Comparison of ENCODE assay signal across 7 mouse cellular contexts in the genomic region with DNA sequence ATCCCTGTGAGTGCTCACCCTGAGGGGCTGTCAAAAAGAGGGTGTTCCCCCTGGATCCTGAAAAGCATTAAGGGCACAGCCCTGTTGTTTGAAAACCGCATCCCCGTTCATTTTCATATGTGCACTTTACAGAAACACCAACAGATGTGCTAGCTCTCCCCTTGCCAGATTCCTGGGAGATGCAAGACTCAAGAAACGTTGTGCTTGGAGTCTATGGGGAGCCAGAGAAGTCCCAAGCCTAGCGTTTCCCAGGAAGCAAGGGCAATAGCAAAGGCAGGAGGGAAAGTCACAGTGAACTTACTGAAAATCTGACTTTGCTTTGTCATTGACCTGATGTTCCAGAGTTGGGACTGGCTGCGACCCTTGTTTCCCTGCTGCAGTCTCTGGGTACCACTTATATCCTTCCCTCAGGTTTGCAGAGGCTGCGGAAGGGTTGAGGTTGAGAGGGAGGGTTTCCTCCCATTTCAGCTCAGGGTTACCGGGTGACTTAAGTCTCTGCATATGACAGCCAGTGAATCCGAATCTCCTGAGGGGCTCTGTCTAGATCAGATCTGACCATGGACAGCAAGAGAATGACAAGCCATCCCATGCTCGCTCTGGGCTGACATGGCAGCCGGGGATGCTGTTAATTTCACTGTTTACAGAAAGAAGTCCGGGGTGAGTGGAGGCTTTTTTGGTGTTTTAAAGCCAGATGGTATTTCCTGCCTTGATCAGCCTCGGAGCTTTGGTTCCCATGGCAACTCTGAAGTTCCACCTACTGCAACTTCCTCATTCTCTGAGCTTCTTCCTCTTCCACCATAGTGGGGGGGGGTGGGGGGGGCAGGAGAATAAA. TPM values are rescaled to one million over a fixed set of nuclear protein-coding genes. Genes with fewer than 3 reads are reported as not detected.
DNase-seq lines count a peak whose midpoint lies in the region; TF ChIP-seq lines count a peak whose summit lies in the region.

No protein-coding gene starts in this region.

- dilution Hi-C loops in CH12.LX (cut with MboI; ENCODE audit: extremely low pct_ligation_motif_present, extremely low pct_unique_long_range_greater_than_20kb, low sequenced_read_pairs), result no loop called here

- no peaks in the 10 kb centered on the region for H3K9me3 ChIP-seq in CH12.LX (replicated peaks; ENCODE audit: low read length)

- H3K9ac ChIP-seq in CH12.LX (ENCODE audit: insufficient read depth, low read depth), result 0 out of 2 replicates have a peak overlapping the region, but pooled peaks have one; percentile 23

- no peaks in the 10 kb centered on the region for H3K36me3 ChIP-seq in CH12.LX (replicated peaks in 1 of 2; ENCODE audit: control insufficient read depth in 1 of 2, insufficient read depth in 1 of 2, low read length in 1 of 2)
- no peaks in the 10 kb centered on the region for H3K36me3 ChIP-seq in splenic B cell, adult 2 months (ENCODE audit: control insufficient read depth, insufficient read depth, low read length, poor library complexity, severe bottlenecking)

- peak overlapping the region; percentile 82 for H3K4me2 ChIP-seq in CH12.LX (ENCODE audit: insufficient read depth, low read depth, poor library complexity, severe bottlenecking)

- no peak for TF ChIP-seq POLR2A in CH12.LX (IDR thresholded peaks at IDR 0.05; ENCODE audit: low read depth, low read length)

- H3K4me1 ChIP-seq in CH12.LX (ENCODE audit: control insufficient read depth in 1 of 2, insufficient read depth in 2 of 2), result peaks cover 9 to 29% of the 10 kb centered on the region in 2 experiments; a peak in 3 of 4 replicates

- H3K27me3 ChIP-seq in CH12.LX (replicated peaks), result peaks cover 23% of the 10 kb centered on the region
- no peaks in the 10 kb centered on the region for H3K27me3 ChIP-seq in splenic B cell, adult 2 months (ENCODE audit: control insufficient read depth, insufficient read depth, low read length, poor library complexity, severe bottlenecking)

- H3K27ac ChIP-seq in CH12.LX (ENCODE audit: insufficient read depth, low read depth), result no peak overlapping the region

- H3K79me2 ChIP-seq in CH12.LX (replicated peaks; ENCODE audit: control insufficient read depth, extremely low read depth, insufficient read depth, poor library complexity, severe bottlenecking), result no peaks in the 10 kb centered on the region

- TF ChIP-seq RAD21 in CH12.LX (IDR thresholded peaks at IDR 0.05; ENCODE audit: low read depth, low read length), result no peak

- in situ Hi-C loops in CH12.LX (cut with MboI; ENCODE audit: low pct_ligation_motif_present, low pct_unique_long_range_greater_than_20kb, low sequenced_read_pairs), result no loop called here

- peak; percentile 79 to 81 for DNase-seq in B cell, adult 2 months
- DNase-seq in CH12.LX (ENCODE audit: extremely low read depth), result peak; percentile 89
- peak; percentile 61 to 77 for DNase-seq in frontal cortex, postnatal 36 days (ENCODE audit: low spot score in 2 of 2)
- DNase-seq in kidney, postnatal 36 days, result peak; percentile 26 to 48
- DNase-seq in lung, postnatal 14 days, result peak; percentile 10
- peak; percentile 93 for DNase-seq in splenic B cell, adult 2 months (ENCODE audit: low read depth, low spot score)
- no peak for DNase-seq in adrenal gland, adult 18-20 months (ENCODE audit: low spot score in 2 of 2)

- peak overlapping the region in 1 of 3 experiments; percentile 32 for H3K4me3 ChIP-seq in CH12.LX (replicated peaks in 1 of 3; ENCODE audit: low read depth in 2 of 3, low read length in 2 of 3, poor library complexity in 1 of 3)

- no peak for TF ChIP-seq EP300 in CH12.LX (IDR thresholded peaks at IDR 0.05; ENCODE audit: low read length)

- TF ChIP-seq CTCF in CH12.LX (conservative IDR thresholded peaks at IDR 0.05 in 1 of 2, IDR thresholded peaks at IDR 0.05 in 1 of 2; ENCODE audit: low read depth in 2 of 2, low read length in 2 of 2), result no peak

TF ChIP-seq in CH12.LX, 34 proteins besides CTCF, POLR2A, EP300 and RAD21:
- no peak for TF ChIP-seq MYC (IDR thresholded peaks at IDR 0.05; ENCODE audit: low read depth, low read length)
- TF ChIP-seq KAT2A (IDR thresholded peaks at IDR 0.05; ENCODE audit: insufficient replicate concordance, low read length), result no peak
- peak; percentile 76 for TF ChIP-seq ELF1 (IDR thresholded peaks at IDR 0.05; ENCODE audit: low read depth, low read length)
- no peak for TF ChIP-seq ZNF384 (IDR thresholded peaks at IDR 0.05; ENCODE audit: low read depth, low read length)

RNA-seq across cellular contexts. Expression of a gene that starts 18.9 kb away (rescaled TPM):
- total RNA-seq in CH12.LX (2012; rRNA removed) (not detected in 2 replicates), CH12.LX (2014; rRNA removed) (not detected in 2 replicates)
- polyA plus RNA-seq in CH12.LX (2012; ENCODE audit: insufficient read length, low read depth), result not detected in 2 replicates
- total RNA-seq in adrenal gland, adult 18-20 months (2021), result under 1 TPM; 0.27 to 0.35 TPM

RNA-seq across cellular contexts. Expression of a gene that starts 46.6 kb away (rescaled TPM):
- not detected in 2 replicates for total RNA-seq in CH12.LX (2012; rRNA removed)
- not detected in 2 replicates for total RNA-seq in CH12.LX (2014; rRNA removed)
- not detected in 2 replicates for polyA plus RNA-seq in CH12.LX (2012; ENCODE audit: insufficient read length, low read depth)
- 1 to 10 TPM; 3.6 to 4.7 TPM for total RNA-seq in adrenal gland, adult 18-20 months (2021)

Comparison
In these comparisons a context has a peak if more than half of its experiments do, and no peak if none do; other contexts are left out.
1. DNase-seq: peak in B cell, adult 2 months (2 of 2), CH12.LX (single experiment), frontal cortex, postnatal 36 days (2 of 2), kidney, postnatal 36 days (2 of 2), lung, postnatal 14 days (single experiment) and splenic B cell, adult 2 months (single experiment); none in adrenal gland, adult 18-20 months (0 of 2).
2. RNA of a gene that starts 46.6 kb away (total RNA-seq): 3.6 to 4.7 TPM in adrenal gland, adult 18-20 months; not detected in CH12.LX; every median in the first group is over 4 times any median in the second.